Mouse (Mus musculus): Measurements from ENCODE around the gene Klhl36. TPM values are rescaled to one million over a fixed set of nuclear protein-coding genes. Genes with fewer than 3 reads are reported as not detected.
A peak's percentile ranks its signal among the peaks of the same experiment; 100 is the strongest.

Klhl36 gene
- polyA plus RNA-seq, 1 experiment from 2014 or later, result 12.9 TPM

GRCm38 (mm10) chr8:119847232-119847922 is 14.7 kb upstream of the Klhl36 start:
- Histone ChIP-seq H3K4me1 (replicated peaks; ENCODE audit: control insufficient read depth, insufficient read depth, low read length) (no peaks in the 10 kb centered on the region), H3K4me2 (ENCODE audit: low read length) (no peak overlapping the region), H3K27me3 (replicated peaks; ENCODE audit: control insufficient read depth, insufficient read depth, low read length) (no peaks in the 10 kb centered on the region), H3K36me3 (ENCODE audit: control insufficient read depth, insufficient read depth, low read length) (no peaks in the 10 kb centered on the region), H3K27ac (ENCODE audit: low read depth) (no peak overlapping the region), H3K9me3 (ENCODE audit: control insufficient read depth, low read length) (no peaks in the 10 kb centered on the region), H3K9ac (ENCODE audit: low read length) (no peak overlapping the region), H3K4me3 (ENCODE audit: low read depth, low read length) (no peak overlapping the region)
- ATAC-seq (replicated peaks; ENCODE audit: low FRiP score, low TSS enrichment, low read depth), result no peak
- no peak for DNase-seq (ENCODE audit: low spot score)
- 88% methylated on average over 16 of the region's 16 CpGs for WGBS

GRCm38 (mm10) chr8:119853521-119853920 is 8.5 kb upstream of the Klhl36 start:
- Histone ChIP-seq H3K27me3 (replicated peaks; ENCODE audit: control insufficient read depth, insufficient read depth, low read length) (no peaks in the 10 kb centered on the region), H3K4me1 (replicated peaks; ENCODE audit: control insufficient read depth, insufficient read depth, low read length) (no peaks in the 10 kb centered on the region), H3K4me2 (ENCODE audit: low read length) (no peak overlapping the region), H3K4me3 (ENCODE audit: low read depth, low read length) (no peak overlapping the region), H3K36me3 (ENCODE audit: control insufficient read depth, insufficient read depth, low read length) (no peaks in the 10 kb centered on the region), H3K9me3 (ENCODE audit: control insufficient read depth, low read length) (no peaks in the 10 kb centered on the region), H3K27ac (ENCODE audit: low read depth) (no peak overlapping the region), H3K9ac (ENCODE audit: low read length) (no peak overlapping the region)
- WGBS, result 71% methylated on average over 8 of the region's 8 CpGs
- DNase-seq (ENCODE audit: low spot score), result no peak
- no peak for ATAC-seq (replicated peaks; ENCODE audit: low FRiP score, low TSS enrichment, low read depth)

- no peak overlapping the region for H3K27ac ChIP-seq (ENCODE audit: low read depth)
- H3K27me3 ChIP-seq (replicated peaks; ENCODE audit: control insufficient read depth, insufficient read depth, low read length), result no peaks in the 10 kb centered on the region
- H3K4me2 ChIP-seq (ENCODE audit: low read length), result no peak overlapping the region
- no peak for DNase-seq (ENCODE audit: low spot score)
- no peaks in the 10 kb centered on the region for H3K4me1 ChIP-seq (replicated peaks; ENCODE audit: control insufficient read depth, insufficient read depth, low read length)
- WGBS, result 49% methylated on average over 5 of the region's 5 CpGs
- no peaks in the 10 kb centered on the region for H3K36me3 ChIP-seq (ENCODE audit: control insufficient read depth, insufficient read depth, low read length)
- H3K4me3 ChIP-seq (ENCODE audit: low read depth, low read length), result no peak overlapping the region
- H3K9me3 ChIP-seq (ENCODE audit: control insufficient read depth, low read length), result no peaks in the 10 kb centered on the region
- no peak for ATAC-seq (replicated peaks; ENCODE audit: low FRiP score, low TSS enrichment, low read depth)
- no peak overlapping the region for H3K9ac ChIP-seq (ENCODE audit: low read length)
These were observed 8.0 kb upstream of the Klhl36 start for GRCm38 (mm10) chr8:119854035-119854434.

- Histone ChIP-seq H3K4me3 (ENCODE audit: low read depth, low read length) (no peak overlapping the region), H3K4me2 (ENCODE audit: low read length) (no peak overlapping the region), H3K27me3 (replicated peaks; ENCODE audit: control insufficient read depth, insufficient read depth, low read length) (no peaks in the 10 kb centered on the region), H3K27ac (ENCODE audit: low read depth) (no peak overlapping the region), H3K4me1 (replicated peaks; ENCODE audit: control insufficient read depth, insufficient read depth, low read length) (no peaks in the 10 kb centered on the region), H3K36me3 (ENCODE audit: control insufficient read depth, insufficient read depth, low read length) (no peaks in the 10 kb centered on the region), H3K9me3 (ENCODE audit: control insufficient read depth, low read length) (no peaks in the 10 kb centered on the region), H3K9ac (ENCODE audit: low read length) (no peak overlapping the region)
- WGBS, result 81% methylated on average over 5 of the region's 5 CpGs
- ATAC-seq (replicated peaks; ENCODE audit: low FRiP score, low TSS enrichment, low read depth) (no peak), DNase-seq (ENCODE audit: low spot score) (no peak)
These were observed 6.4 kb upstream of the Klhl36 start for GRCm38 (mm10) chr8:119855656-119856055.

- Histone ChIP-seq H3K9ac (ENCODE audit: low read length) (no peak overlapping the region), H3K4me2 (ENCODE audit: low read length) (no peak overlapping the region), H3K36me3 (ENCODE audit: control insufficient read depth, insufficient read depth, low read length) (no peaks in the 10 kb centered on the region), H3K9me3 (ENCODE audit: control insufficient read depth, low read length) (no peaks in the 10 kb centered on the region), H3K27ac (ENCODE audit: low read depth) (no peak overlapping the region), H3K4me3 (ENCODE audit: low read depth, low read length) (no peak overlapping the region), H3K27me3 (replicated peaks; ENCODE audit: control insufficient read depth, insufficient read depth, low read length) (no peaks in the 10 kb centered on the region), H3K4me1 (replicated peaks; ENCODE audit: control insufficient read depth, insufficient read depth, low read length) (peaks cover 4% of the 10 kb centered on the region)
- 50% methylated on average over 6 of the region's 6 CpGs for WGBS
- DNase-seq (ENCODE audit: low spot score) (no peak), ATAC-seq (replicated peaks; ENCODE audit: low FRiP score, low TSS enrichment, low read depth) (no peak)
These were observed 4.3 kb upstream of the Klhl36 start for GRCm38 (mm10) chr8:119857767-119858166.

- DNase-seq (ENCODE audit: low spot score) (no peak), ATAC-seq (replicated peaks; ENCODE audit: low FRiP score, low TSS enrichment, low read depth) (peak; percentile 81)
- peaks cover 7% of the 10 kb centered on the region; the same call in 1 of the 2 replicates for H3K36me3 ChIP-seq (ENCODE audit: control insufficient read depth, insufficient read depth, low read length)
- peak overlapping the region; percentile 74 for H3K4me3 ChIP-seq (ENCODE audit: low read depth, low read length)
- peaks cover 9% of the 10 kb centered on the region for H3K4me1 ChIP-seq (replicated peaks; ENCODE audit: control insufficient read depth, insufficient read depth, low read length)
- H3K9me3 ChIP-seq (ENCODE audit: control insufficient read depth, low read length), result no peaks in the 10 kb centered on the region
- H3K9ac ChIP-seq (ENCODE audit: low read length), result peak overlapping the region; percentile 73
- WGBS, result 2% methylated on average over 19 of the region's 19 CpGs
- H3K27ac ChIP-seq (ENCODE audit: low read depth), result peak overlapping the region; percentile 64; the same call in 1 of the 2 replicates
- H3K27me3 ChIP-seq (replicated peaks; ENCODE audit: control insufficient read depth, insufficient read depth, low read length), result no peaks in the 10 kb centered on the region
- H3K4me2 ChIP-seq (ENCODE audit: low read length), result peak overlapping the region; percentile 93
These were observed 296 bp downstream of the Klhl36 start for GRCm38 (mm10) chr8:119862390-119862734.

GRCm38 (mm10) chr8:119862749-119863148 is 683 bp downstream of the Klhl36 start:
- no peaks in the 10 kb centered on the region for H3K27me3 ChIP-seq (replicated peaks; ENCODE audit: control insufficient read depth, insufficient read depth, low read length)
- WGBS, result 15% methylated on average over 6 of the region's 6 CpGs
- H3K4me2 ChIP-seq (ENCODE audit: low read length), result peak overlapping the region; percentile 93
- peaks cover 9% of the 10 kb centered on the region for H3K4me1 ChIP-seq (replicated peaks; ENCODE audit: control insufficient read depth, insufficient read depth, low read length)
- H3K4me3 ChIP-seq (ENCODE audit: low read depth, low read length), result peak overlapping the region; percentile 74
- H3K36me3 ChIP-seq (ENCODE audit: control insufficient read depth, insufficient read depth, low read length), result peaks cover 7% of the 10 kb centered on the region; the same call in 1 of the 2 replicates
- H3K27ac ChIP-seq (ENCODE audit: low read depth), result no peak overlapping the region
- H3K9ac ChIP-seq (ENCODE audit: low read length), result peak overlapping the region; percentile 73
- H3K9me3 ChIP-seq (ENCODE audit: control insufficient read depth, low read length), result no peaks in the 10 kb centered on the region
- ATAC-seq (replicated peaks; ENCODE audit: low FRiP score, low TSS enrichment, low read depth), result no peak; the same call in 1 of the 2 replicates
- DNase-seq (ENCODE audit: low spot score), result no peak

GRCm38 (mm10) chr8:119869616-119870015 is 7.5 kb downstream of the Klhl36 start:
- no peaks in the 10 kb centered on the region for H3K27me3 ChIP-seq (replicated peaks; ENCODE audit: control insufficient read depth, insufficient read depth, low read length)
- WGBS, result 73% methylated on average over 20 of the region's 20 CpGs
- no peak for ATAC-seq (replicated peaks; ENCODE audit: low FRiP score, low TSS enrichment, low read depth)

GRCm38 (mm10) chr8:119873181-119873580 is 11.1 kb downstream of the Klhl36 start:
- peaks cover 36% of the 10 kb centered on the region for H3K36me3 ChIP-seq (ENCODE audit: control insufficient read depth, insufficient read depth, low read length)

More at GRCm38 (mm10) chr8:119869616-119870015, 7.5 kb downstream of the Klhl36 start:
- Histone ChIP-seq H3K9me3 (ENCODE audit: control insufficient read depth, low read length) (peaks cover 9% of the 10 kb centered on the region), H3K27ac (ENCODE audit: low read depth) (no peak overlapping the region), H3K36me3 (ENCODE audit: control insufficient read depth, insufficient read depth, low read length) (peaks cover 41% of the 10 kb centered on the region), H3K9ac (ENCODE audit: low read length) (no peak overlapping the region), H3K4me1 (replicated peaks; ENCODE audit: control insufficient read depth, insufficient read depth, low read length) (no peaks in the 10 kb centered on the region), H3K4me3 (ENCODE audit: low read depth, low read length) (no peak overlapping the region), H3K4me2 (ENCODE audit: low read length) (no peak overlapping the region)
- no peak for DNase-seq (ENCODE audit: low spot score)

More at GRCm38 (mm10) chr8:119873181-119873580, 11.1 kb downstream of the Klhl36 start:
- H3K4me1 ChIP-seq (replicated peaks; ENCODE audit: control insufficient read depth, insufficient read depth, low read length), result no peaks in the 10 kb centered on the region
- WGBS, result 97% methylated on average over 1 of the region's 1 CpGs
- no peaks in the 10 kb centered on the region for H3K27me3 ChIP-seq (replicated peaks; ENCODE audit: control insufficient read depth, insufficient read depth, low read length)
- ATAC-seq (replicated peaks; ENCODE audit: low FRiP score, low TSS enrichment, low read depth) (no peak), DNase-seq (ENCODE audit: low spot score) (no peak)
- H3K9me3 ChIP-seq (ENCODE audit: control insufficient read depth, low read length), result peaks cover 9% of the 10 kb centered on the region
- no peak overlapping the region for H3K9ac ChIP-seq (ENCODE audit: low read length)
- H3K4me2 ChIP-seq (ENCODE audit: low read length), result no peak overlapping the region
- H3K4me3 ChIP-seq (ENCODE audit: low read depth, low read length), result no peak overlapping the region
- no peak overlapping the region for H3K27ac ChIP-seq (ENCODE audit: low read depth)

All from intestine, embryonic 14.5 days (tissue).